Mouse (Mus musculus): ENCODE measurements around the gene Clip2.

GRCm38 (mm10) chr5:134560071-134560449, 7.8 kb upstream of the Clip2 start, which contains the start of gene Syna:
- TF ChIP-seq POLR2A (IDR thresholded peaks at IDR 0.05; ENCODE audit: low read depth, low read length) (no peak), MAFK (IDR thresholded peaks at IDR 0.05; ENCODE audit: insufficient replicate concordance, low read length) (no peak), JUN (IDR thresholded peaks at IDR 0.05; ENCODE audit: insufficient read depth, low read depth, low read length) (no peak), USF1 (IDR thresholded peaks at IDR 0.05; ENCODE audit: low read depth, low read length) (no peak), HCFC1 (IDR thresholded peaks at IDR 0.05; ENCODE audit: low read depth, low read length) (no peak), POLR2AphosphoS2 (IDR thresholded peaks at IDR 0.05; ENCODE audit: low read depth, low read length) (no peak), MAX (IDR thresholded peaks at IDR 0.05; ENCODE audit: low read length) (no peak), PAX5 (IDR thresholded peaks at IDR 0.05; ENCODE audit: low read length) (no peak), CTCF (conservative IDR thresholded peaks at IDR 0.05 in 1 of 2, IDR thresholded peaks at IDR 0.05 in 1 of 2; ENCODE audit: low read depth in 2 of 2, low read length in 2 of 2) (no peak), CHD1 (IDR thresholded peaks at IDR 0.05; ENCODE audit: low read depth, low read length) (no peak), TBP (conservative IDR thresholded peaks at IDR 0.05; ENCODE audit: low read depth, low read length) (no peak), KAT2A (IDR thresholded peaks at IDR 0.05; ENCODE audit: insufficient replicate concordance, low read length) (no peak)

All from CH12.LX (cell line).